Mouse (Mus musculus): ENCODE results near the gene Tmsb15l. TPM values are rescaled to one million over a fixed set of nuclear protein-coding genes. Genes with fewer than 3 reads are reported as not detected.
"Not testable (repeated sequence)": the region's sequence is repeated elsewhere in the genome, so short reads cannot be mapped to it uniquely, and the experiment has no call there.

Gene Tmsb15l
- total and polyA plus RNA-seq, 2 experiments from 2014 or later: 7.9 to 9.5 TPM

- H3K4me3 ChIP-seq (ENCODE audit: low read depth, low read length): no peak overlapping the region
- no peaks in the 10 kb centered on the region for H3K9me3 ChIP-seq (ENCODE audit: low read length)
- H3K9ac ChIP-seq (replicated peaks; ENCODE audit: low read length, poor library complexity, severe bottlenecking): no peak overlapping the region
- peak; percentile 71 for TF ChIP-seq CTCF (IDR thresholded peaks at IDR 0.05)
- DNase-seq (ENCODE audit: low spot score): peak; percentile 17
- no peaks in the 10 kb centered on the region for H3K4me1 ChIP-seq (ENCODE audit: insufficient read depth, low read length)
- no peaks in the 10 kb centered on the region for H3K27me3 ChIP-seq (ENCODE audit: insufficient read depth, low read length)
- 37% methylated on average over 2 of the region's 2 CpGs for WGBS
- no peak for ATAC-seq (ENCODE audit: low FRiP score)
- no peak overlapping the region for H3K27ac ChIP-seq (ENCODE audit: low read depth, low read length)
- no peak overlapping the region for H3K4me2 ChIP-seq (ENCODE audit: low read depth, low read length, poor library complexity, severe bottlenecking)
- no peaks in the 10 kb centered on the region for H3K36me3 ChIP-seq (ENCODE audit: insufficient read depth, low read length)
These were observed 17.0 kb downstream of the Tmsb15l start for GRCm38 (mm10) chrX:136959688-136960087.

- H3K36me3 ChIP-seq (ENCODE audit: insufficient read depth, low read length); H3K9ac ChIP-seq (replicated peaks; ENCODE audit: low read length, poor library complexity, severe bottlenecking); H3K9me3 ChIP-seq (ENCODE audit: low read length); H3K27ac ChIP-seq (ENCODE audit: low read depth, low read length); H3K4me1 ChIP-seq (ENCODE audit: insufficient read depth, low read length); DNase-seq (ENCODE audit: low spot score); H3K27me3 ChIP-seq (ENCODE audit: insufficient read depth, low read length); ATAC-seq (ENCODE audit: low FRiP score): not testable (repeated sequence)
- peak overlapping the region; percentile 20; the same call in 1 of the 2 replicates for H3K4me2 ChIP-seq (ENCODE audit: low read depth, low read length, poor library complexity, severe bottlenecking)
- peak overlapping the region; percentile 19; the same call in 1 of the 2 replicates for H3K4me3 ChIP-seq (ENCODE audit: low read depth, low read length)
- WGBS: 53% methylated on average over 5 of the region's 5 CpGs
These were observed 18.4 kb downstream of the Tmsb15l start for GRCm38 (mm10) chrX:136958300-136958699.

DNA sequence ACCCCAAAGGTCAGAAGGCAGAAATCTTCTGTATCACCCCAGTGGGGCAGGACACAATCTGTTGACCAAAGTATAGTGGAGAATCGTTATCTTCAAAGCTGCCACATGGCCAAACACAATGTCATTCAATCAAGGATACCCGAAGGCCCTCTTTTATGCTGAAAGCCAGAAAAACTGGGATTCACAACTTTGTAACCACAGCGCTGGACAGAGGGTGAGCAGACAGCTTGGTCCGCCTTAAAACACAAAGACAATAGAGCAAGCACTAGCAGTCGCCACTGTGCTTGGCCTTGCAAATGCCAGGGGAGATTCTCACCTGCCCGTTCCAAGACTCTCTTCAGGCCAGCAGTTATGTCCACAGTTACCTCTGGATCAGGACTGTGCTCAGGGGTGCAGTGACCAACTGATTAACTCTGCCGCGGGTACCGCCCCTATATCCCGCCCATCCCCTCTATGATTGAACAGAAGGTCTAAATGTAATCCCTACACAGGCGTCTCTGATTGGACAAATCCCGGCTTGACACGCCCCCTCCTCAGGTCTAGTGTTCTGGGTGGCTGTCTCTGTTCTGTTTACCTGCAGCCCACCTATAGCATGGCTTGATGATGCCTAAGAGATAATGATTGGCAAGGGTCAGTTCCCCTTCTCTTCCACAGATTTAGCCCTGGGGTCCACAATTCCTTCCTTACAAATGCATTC, 18.9 kb downstream of the Tmsb15l start:
- H3K27ac ChIP-seq (ENCODE audit: low read depth, low read length); H3K27me3 ChIP-seq (ENCODE audit: insufficient read depth, low read length); H3K9me3 ChIP-seq (ENCODE audit: low read length); H3K9ac ChIP-seq (replicated peaks; ENCODE audit: low read length, poor library complexity, severe bottlenecking); H3K36me3 ChIP-seq (ENCODE audit: insufficient read depth, low read length); H3K4me1 ChIP-seq (ENCODE audit: insufficient read depth, low read length): not testable (repeated sequence)
- peak overlapping the region; percentile 36 for H3K4me3 ChIP-seq (ENCODE audit: low read depth, low read length)
- peak overlapping the region; percentile 40 for H3K4me2 ChIP-seq (ENCODE audit: low read depth, low read length, poor library complexity, severe bottlenecking)
- DNase-seq (ENCODE audit: low spot score) (peak; percentile 82), ATAC-seq (ENCODE audit: low FRiP score) (peak; percentile 99)
- 32% methylated on average over 13 of the region's 13 CpGs for WGBS

- no peak overlapping the region for H3K4me3 ChIP-seq (ENCODE audit: low read depth, low read length)
- DNase-seq (ENCODE audit: low spot score) (no peak), ATAC-seq (ENCODE audit: low FRiP score) (no peak)
- H3K27me3 ChIP-seq (ENCODE audit: insufficient read depth, low read length): no peaks in the 10 kb centered on the region
- H3K4me2 ChIP-seq (ENCODE audit: low read depth, low read length, poor library complexity, severe bottlenecking): no peak overlapping the region
- no peaks in the 10 kb centered on the region for H3K9me3 ChIP-seq (ENCODE audit: low read length)
- no peak overlapping the region for H3K9ac ChIP-seq (replicated peaks; ENCODE audit: low read length, poor library complexity, severe bottlenecking)
- H3K4me1 ChIP-seq (ENCODE audit: insufficient read depth, low read length): no peaks in the 10 kb centered on the region
- H3K27ac ChIP-seq (ENCODE audit: low read depth, low read length): no peak overlapping the region
- no peaks in the 10 kb centered on the region for H3K36me3 ChIP-seq (ENCODE audit: insufficient read depth, low read length)
- 55% methylated on average over 3 of the region's 3 CpGs for WGBS
- no peak for TF ChIP-seq CTCF (IDR thresholded peaks at IDR 0.05)
These were observed 38.7 kb downstream of the Tmsb15l start for GRCm38 (mm10) chrX:136937985-136938384.

DNA sequence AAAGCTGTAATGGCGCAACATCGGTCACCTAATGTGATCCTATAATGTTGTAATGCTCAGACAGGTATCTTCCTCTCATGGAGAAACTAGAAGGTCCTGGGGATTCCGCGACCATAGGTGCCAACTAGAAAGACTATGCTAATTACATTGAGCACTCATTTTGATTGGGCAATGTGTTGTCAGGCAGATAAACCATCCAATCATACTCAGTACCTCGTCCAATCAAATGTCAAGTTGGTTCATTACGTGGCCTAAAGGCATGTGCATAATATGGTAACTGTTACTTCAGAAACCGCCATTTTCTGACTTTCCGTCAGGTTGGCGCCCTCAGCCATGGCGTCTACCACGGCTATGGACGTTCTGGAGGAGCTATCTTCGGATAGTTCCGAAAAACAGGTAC, 49.6 kb downstream of the Tmsb15l start, which contains the start of gene H2bfm:
TSS of gene H2bfm (plus strand) at position 295 of the 400 bp plus-strand sequence.
- WGBS: 91% methylated on average over 14 of the region's 14 CpGs
- H3K4me2 ChIP-seq (ENCODE audit: low read depth, low read length, poor library complexity, severe bottlenecking): no peak within 1 kb of the TSS
- ATAC-seq (ENCODE audit: low FRiP score) (no peak), DNase-seq (ENCODE audit: low spot score) (no peak)
- no peak for TF ChIP-seq CTCF (IDR thresholded peaks at IDR 0.05)
- H3K9me3 ChIP-seq (ENCODE audit: low read length): peaks cover 10% of the 10 kb centered on the region; the same call in 1 of the 2 replicates
- no peak within 1 kb of the TSS for H3K4me3 ChIP-seq (ENCODE audit: low read depth, low read length)
- H3K27ac ChIP-seq (ENCODE audit: low read depth, low read length): no peak within 1 kb of the TSS
- no peaks in the 10 kb centered on the region for H3K4me1 ChIP-seq (ENCODE audit: insufficient read depth, low read length)
- H3K27me3 ChIP-seq (ENCODE audit: insufficient read depth, low read length): no peaks in the 10 kb centered on the region
- H3K9ac ChIP-seq (replicated peaks; ENCODE audit: low read length, poor library complexity, severe bottlenecking): no peak within 1 kb of the TSS
- H3K36me3 ChIP-seq (ENCODE audit: insufficient read depth, low read length): no peaks in the 10 kb centered on the region

- DNase-seq (ENCODE audit: low spot score): no peak
These were observed 50.8 kb downstream of the Tmsb15l start for GRCm38 (mm10) chrX:136925863-136926262.

More at GRCm38 (mm10) chrX:136925863-136926262, 50.8 kb downstream of the Tmsb15l start:
- no peak overlapping the region for H3K27ac ChIP-seq (ENCODE audit: low read depth, low read length)
- peaks cover 10% of the 10 kb centered on the region; the same call in 1 of the 2 replicates for H3K9me3 ChIP-seq (ENCODE audit: low read length)
- H3K4me3 ChIP-seq (ENCODE audit: low read depth, low read length): no peak overlapping the region
- no peaks in the 10 kb centered on the region for H3K4me1 ChIP-seq (ENCODE audit: insufficient read depth, low read length)
- H3K27me3 ChIP-seq (ENCODE audit: insufficient read depth, low read length): no peaks in the 10 kb centered on the region
- no peak overlapping the region for H3K9ac ChIP-seq (replicated peaks; ENCODE audit: low read length, poor library complexity, severe bottlenecking)
- H3K36me3 ChIP-seq (ENCODE audit: insufficient read depth, low read length): no peaks in the 10 kb centered on the region
- ATAC-seq (ENCODE audit: low FRiP score): no peak
- no peak for TF ChIP-seq CTCF (IDR thresholded peaks at IDR 0.05)
- no peak overlapping the region for H3K4me2 ChIP-seq (ENCODE audit: low read depth, low read length, poor library complexity, severe bottlenecking)

Other genes with a start within 250 kb of the Tmsb15l start
- gene Morf4l2, start 233.2 kb downstream of the Tmsb15l start, total RNA-seq (2014; rRNA removed): 355 and 449 TPM in 2 replicates
- gene Morf4l2, start 233.2 kb downstream of the Tmsb15l start, polyA plus RNA-seq (2015; fragmentation: Nextera tagmentation; extraction: Ambion mirVana): 603 and 621 TPM in 2 replicates
- gene Glra4, start 196.7 kb downstream of the Tmsb15l start, total RNA-seq (2014; rRNA removed): 0.33 TPM in 1 of 2 replicates, not detected in the other
- gene Glra4, start 196.7 kb downstream of the Tmsb15l start, polyA plus RNA-seq (2015; fragmentation: Nextera tagmentation; extraction: Ambion mirVana): not detected in 2 replicates
- gene Plp1, start 154.2 kb downstream of the Tmsb15l start, total RNA-seq (2014; rRNA removed): 17.7 and 23.3 TPM in 2 replicates
- gene Plp1, start 154.2 kb downstream of the Tmsb15l start, polyA plus RNA-seq (2015; fragmentation: Nextera tagmentation; extraction: Ambion mirVana): 10.2 and 13.5 TPM in 2 replicates
- 31.7 and 31.8 TPM in 2 replicates for gene Rab9b, start 108.1 kb downstream of the Tmsb15l start, total RNA-seq (2014; rRNA removed)
- gene Rab9b, start 108.1 kb downstream of the Tmsb15l start, polyA plus RNA-seq (2015; fragmentation: Nextera tagmentation; extraction: Ambion mirVana): 17.1 and 22.3 TPM in 2 replicates
- not detected in 2 replicates for gene H2bfm, start 49.5 kb downstream of the Tmsb15l start, total RNA-seq (2014; rRNA removed)
- not detected in 2 replicates for gene H2bfm, start 49.5 kb downstream of the Tmsb15l start, polyA plus RNA-seq (2015; fragmentation: Nextera tagmentation; extraction: Ambion mirVana)
- 32.3 and 59.5 TPM in 2 replicates for gene Tmsb15b2, start 1.4 kb downstream of the Tmsb15l start, total RNA-seq (2014; rRNA removed)
- gene Tmsb15b2, start 1.4 kb downstream of the Tmsb15l start, polyA plus RNA-seq (2015; fragmentation: Nextera tagmentation; extraction: Ambion mirVana): 69.2 and 73.2 TPM in 2 replicates
- 3.0 and 5.8 TPM in 2 replicates for gene Tmsb15b1, start within 50 bp of the Tmsb15l start, total RNA-seq (2014; rRNA removed)
- 34.5 and 41.2 TPM in 2 replicates for gene Tmsb15b1, start within 50 bp of the Tmsb15l start, polyA plus RNA-seq (2015; fragmentation: Nextera tagmentation; extraction: Ambion mirVana)
- 196 and 224 TPM in 2 replicates for gene Zcchc18, start 16.3 kb upstream of the Tmsb15l start, total RNA-seq (2014; rRNA removed)
- 602 and 631 TPM in 2 replicates for gene Zcchc18, start 16.3 kb upstream of the Tmsb15l start, polyA plus RNA-seq (2015; fragmentation: Nextera tagmentation; extraction: Ambion mirVana)
- 17.6 and 20.6 TPM in 2 replicates for gene Slc25a53, start 61.4 kb upstream of the Tmsb15l start, total RNA-seq (2014; rRNA removed)
- gene Slc25a53, start 61.4 kb upstream of the Tmsb15l start, polyA plus RNA-seq (2015; fragmentation: Nextera tagmentation; extraction: Ambion mirVana): 11.1 and 12.6 TPM in 2 replicates
- 14.8 and 16.3 TPM in 2 replicates for gene Fam199x, start 72.7 kb upstream of the Tmsb15l start, total RNA-seq (2014; rRNA removed)
- gene Fam199x, start 72.7 kb upstream of the Tmsb15l start, polyA plus RNA-seq (2015; fragmentation: Nextera tagmentation; extraction: Ambion mirVana): 6.7 and 8.8 TPM in 2 replicates
- gene Esx1, start 145.2 kb upstream of the Tmsb15l start, total RNA-seq (2014; rRNA removed): not detected in 2 replicates
- gene Esx1, start 145.2 kb upstream of the Tmsb15l start, polyA plus RNA-seq (2015; fragmentation: Nextera tagmentation; extraction: Ambion mirVana): not detected in 2 replicates

Data from midbrain, postnatal 0 days (tissue).